Mouse (Mus musculus) adrenal gland, postnatal 0 days (tissue): Measurements from ENCODE around the gene Cdc42bpb. TPM values are rescaled to one million over a fixed set of nuclear protein-coding genes. Genes with fewer than 3 reads are reported as not detected.

Experiments used
- polyA plus RNA-seq: library from polyadenylated mRNA; unstranded; fragments of >200 nt; fragmentation: Nextera tagmentation; extraction: Ambion mirVana; gene quantifications from 2 replicates; pipeline ENCODE4 v1.2.1, GENCODE M21; 2015

Gene Cdc42bpb
- polyA plus RNA-seq = 23.7 and 24.6 TPM in 2 replicates

DNA sequence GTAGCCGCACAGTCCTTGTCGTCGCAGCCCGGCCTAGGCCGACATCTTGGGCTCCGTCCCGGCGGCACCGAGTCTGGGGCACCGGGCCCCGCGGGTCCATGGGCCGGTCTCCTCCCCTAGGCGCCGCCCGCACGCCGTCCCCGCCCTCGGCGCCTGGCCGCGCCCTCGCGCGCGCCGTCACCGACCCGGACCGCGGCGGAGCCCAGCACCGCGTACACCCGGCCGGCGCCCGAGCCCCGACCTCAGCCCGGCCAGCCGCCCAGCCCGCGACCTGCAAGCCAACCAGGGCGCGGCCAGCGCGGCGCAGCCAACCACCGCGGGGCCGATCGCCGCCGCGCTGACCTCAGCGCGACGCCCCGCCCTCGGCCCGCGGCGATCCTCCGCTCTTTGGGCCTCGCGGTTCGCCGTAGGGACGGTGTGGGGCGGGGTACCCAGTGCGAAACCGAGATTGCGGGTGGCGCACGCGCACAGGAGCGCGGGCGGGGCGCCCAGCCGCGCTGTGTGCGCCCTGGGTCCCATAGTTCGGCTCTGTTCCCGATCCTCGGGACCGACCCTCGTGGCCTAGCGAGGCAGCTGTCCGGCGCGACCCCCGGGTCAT, at the start of gene Cdc42bpb:
Gene Cdc42bpb (minus strand): TSS at position 343 of the 598 bp plus-strand sequence.

DNA sequence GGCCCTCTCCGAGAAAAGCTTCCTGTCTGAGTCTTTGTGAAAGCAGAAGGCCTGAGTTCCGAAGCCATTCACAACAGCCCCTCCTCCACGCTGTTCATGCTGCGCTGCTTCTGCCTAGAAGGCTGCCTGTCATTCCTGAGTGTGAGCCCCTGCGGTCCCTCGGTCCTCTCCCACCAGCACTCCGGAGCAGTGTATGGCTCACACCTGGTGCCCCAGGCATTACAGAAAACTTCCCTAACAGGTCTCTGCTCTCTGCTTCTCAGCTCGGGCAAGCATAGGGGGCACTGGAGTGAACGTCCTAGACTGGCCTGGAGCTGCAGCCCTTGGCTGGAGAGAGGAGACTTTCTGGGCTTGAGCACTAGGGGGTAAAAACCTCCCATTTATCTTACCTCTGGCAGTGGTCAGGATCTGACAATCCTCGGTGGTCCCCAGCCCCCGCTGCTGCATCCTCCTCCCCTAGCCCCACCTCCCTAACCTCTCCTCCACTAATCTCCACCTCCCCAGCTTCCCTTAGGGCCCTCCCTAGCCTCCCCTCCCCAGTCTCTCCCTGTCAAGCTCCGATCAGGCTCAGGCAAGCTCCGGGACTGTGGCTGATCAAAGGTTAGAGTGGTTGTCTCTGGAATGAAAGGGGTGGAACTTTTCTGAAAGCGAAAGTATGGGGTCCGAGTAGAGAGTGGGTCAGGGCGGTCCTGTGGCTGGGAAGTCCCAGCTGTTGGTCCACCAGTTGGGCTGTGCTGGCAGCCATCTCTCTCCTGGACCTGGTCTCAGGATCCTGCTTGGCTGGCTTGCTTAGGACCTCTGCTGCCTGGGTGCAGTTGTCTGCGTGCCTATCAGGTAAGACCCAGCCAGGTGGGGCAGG, 39.6 kb upstream of the Cdc42bpb start, which contains the start of gene Exoc3l4:
Gene Exoc3l4 (plus strand): TSS at position 97 of the 859 bp plus-strand sequence.

GRCm38 (mm10) chr12:111406622-111407021, 29.1 kb upstream of the Cdc42bpb start, which contains the start of gene Lbhd2:
Lbhd2 (plus strand) TSS chr12:111406809.

DNA sequence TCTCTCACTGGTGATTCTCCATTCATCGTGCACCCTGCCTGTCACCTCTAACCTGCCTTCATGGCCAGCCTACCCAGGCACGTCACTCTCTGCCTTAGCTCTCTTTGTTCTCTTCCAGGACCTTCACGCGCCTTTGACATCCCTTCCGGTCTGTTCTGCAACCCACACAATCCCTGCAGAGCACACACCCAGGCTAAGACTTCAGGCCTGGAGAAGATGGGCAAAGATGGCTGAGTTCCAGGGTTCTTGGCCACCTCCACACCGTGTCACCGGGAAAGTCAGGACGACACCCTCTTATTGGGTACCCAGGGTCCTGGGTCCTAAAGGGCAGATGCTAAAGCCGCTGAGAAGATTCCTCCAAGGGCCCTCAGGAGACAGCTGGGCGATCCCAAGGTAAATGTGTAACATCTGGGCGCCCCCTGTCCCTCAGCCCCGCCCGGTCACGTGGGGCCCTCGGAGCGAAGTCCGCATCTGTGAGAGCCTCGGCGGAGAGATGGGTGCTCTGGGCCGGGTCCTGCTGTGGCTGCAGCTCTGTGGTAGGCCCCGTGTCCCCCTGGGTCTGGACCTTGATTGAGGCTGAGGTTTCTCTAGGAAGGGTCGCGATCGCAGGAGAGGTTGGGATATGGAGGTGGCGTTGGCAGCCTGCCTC, 106.8 kb downstream of the Cdc42bpb start, which contains the start of gene Amn:
Gene Amn (plus strand): TSS at position 467 of the 649 bp plus-strand sequence.

Other genes with a start within 250 kb of the Cdc42bpb start
- gene Traf3, start 211.3 kb downstream of the Cdc42bpb start, polyA plus RNA-seq = 4.2 and 5.1 TPM in 2 replicates
- not detected in 2 replicates for gene 4930595D18Rik, start 193.2 kb downstream of the Cdc42bpb start, polyA plus RNA-seq
- gene Amn, start 106.6 kb downstream of the Cdc42bpb start, polyA plus RNA-seq = 0.73 and 1.1 TPM in 2 replicates
- 10.9 and 25.3 TPM in 2 replicates for gene Lbhd2, start 29.1 kb upstream of the Cdc42bpb start, polyA plus RNA-seq
- 12.9 and 20.0 TPM in 2 replicates for gene Exoc3l4, start 39.3 kb upstream of the Cdc42bpb start, polyA plus RNA-seq
- 4.8 and 16.1 TPM in 2 replicates for gene Tnfaip2, start 64.8 kb upstream of the Cdc42bpb start, polyA plus RNA-seq
- 8.6 and 12.1 TPM in 2 replicates for gene Gm266, start 108.1 kb upstream of the Cdc42bpb start, polyA plus RNA-seq
- 435 and 734 TPM in 2 replicates for gene Eif5, start 160.3 kb upstream of the Cdc42bpb start, polyA plus RNA-seq
- 31.0 and 36.4 TPM in 2 replicates for gene Mark3, start 196.8 kb upstream of the Cdc42bpb start, polyA plus RNA-seq